Mouse (Mus musculus) inflammation-experienced regulatory T-cells, adult 6 months (primary cell): ENCODE data around the gene Gtf2b. TPM values are rescaled to one million over a fixed set of nuclear protein-coding genes. Genes with fewer than 3 reads are reported as not detected.
A peak's percentile ranks its signal among the peaks of the same experiment; 100 is the strongest.

ENCODE experiments used
- ATAC-seq: one replicate; pipeline ENCODE4 v1.8.0; 2017
- polyA plus RNA-seq, 3 experiments: library from polyadenylated mRNA; unstranded; fragments of 100-300 nt; shearing (Covaris generic); gene quantifications; one replicate each; pipeline ENCODE4 v1.2.1; 2017

Gene Gtf2b
- 10 to 100 TPM; 50.6 to 74.3 (median 73.9) TPM for polyA plus RNA-seq

DNA sequence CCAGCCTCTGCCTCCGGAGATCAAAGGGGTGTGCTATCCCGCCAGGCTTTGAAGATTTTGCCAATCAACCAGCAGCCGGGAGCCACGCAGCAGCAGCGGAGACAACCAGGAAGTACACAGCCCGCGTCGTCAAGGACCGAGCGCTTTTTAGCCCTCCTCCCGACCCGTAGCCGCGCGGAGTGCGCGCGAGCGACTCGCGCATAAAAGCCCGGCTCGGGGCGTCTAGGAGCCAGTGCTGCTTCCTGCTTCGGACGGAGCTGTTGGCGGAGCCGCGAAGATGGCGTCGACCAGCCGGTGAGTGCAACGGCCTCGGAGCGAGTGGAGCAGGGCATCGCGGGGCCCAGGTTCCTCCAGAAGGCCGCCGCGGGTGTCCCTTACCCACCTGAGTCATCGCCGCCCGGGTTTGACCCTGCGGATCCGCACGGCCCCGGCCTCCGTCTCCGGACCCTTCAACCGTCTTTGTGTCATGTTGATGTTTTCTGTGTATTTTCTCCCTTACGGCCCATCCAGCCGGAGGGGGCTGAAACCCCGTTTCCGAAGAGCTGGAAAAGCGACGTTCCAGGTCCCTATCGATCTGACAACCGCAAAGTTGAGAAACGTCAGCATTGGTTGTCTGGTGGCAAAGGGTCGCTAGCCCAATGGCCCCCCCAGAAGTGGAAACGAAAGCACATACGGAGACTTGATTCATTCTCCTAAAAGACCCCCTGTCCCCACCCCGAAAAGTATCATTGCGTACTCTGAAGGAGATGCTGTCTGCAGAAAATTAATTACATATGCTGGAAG is at the start of gene Gtf2b:
Gene Gtf2b (plus strand): TSS at position 51 of the 783 bp plus-strand sequence.
- ATAC-seq: peak; percentile 95

DNA sequence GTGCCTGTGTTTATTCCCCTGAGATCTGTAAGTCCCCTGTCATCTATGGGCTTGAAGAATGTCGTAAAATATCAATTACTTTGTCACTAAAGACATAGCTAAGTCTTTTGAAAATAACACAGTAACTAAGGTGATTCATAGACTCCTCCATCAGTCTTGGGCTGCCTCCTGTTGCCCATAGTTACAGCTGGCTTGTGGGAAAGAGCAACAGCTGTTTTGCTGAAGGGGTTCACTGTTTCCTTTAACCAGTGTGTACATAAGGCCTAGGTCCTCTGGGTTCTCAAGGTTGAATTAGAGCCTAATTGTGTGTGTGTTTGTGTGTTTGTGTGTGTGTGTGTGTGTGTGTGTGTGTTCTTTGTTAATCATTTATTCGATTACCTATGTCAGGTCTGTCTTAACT is 39.4 kb upstream of the Gtf2b start:
- ATAC-seq: no peak

DNA sequence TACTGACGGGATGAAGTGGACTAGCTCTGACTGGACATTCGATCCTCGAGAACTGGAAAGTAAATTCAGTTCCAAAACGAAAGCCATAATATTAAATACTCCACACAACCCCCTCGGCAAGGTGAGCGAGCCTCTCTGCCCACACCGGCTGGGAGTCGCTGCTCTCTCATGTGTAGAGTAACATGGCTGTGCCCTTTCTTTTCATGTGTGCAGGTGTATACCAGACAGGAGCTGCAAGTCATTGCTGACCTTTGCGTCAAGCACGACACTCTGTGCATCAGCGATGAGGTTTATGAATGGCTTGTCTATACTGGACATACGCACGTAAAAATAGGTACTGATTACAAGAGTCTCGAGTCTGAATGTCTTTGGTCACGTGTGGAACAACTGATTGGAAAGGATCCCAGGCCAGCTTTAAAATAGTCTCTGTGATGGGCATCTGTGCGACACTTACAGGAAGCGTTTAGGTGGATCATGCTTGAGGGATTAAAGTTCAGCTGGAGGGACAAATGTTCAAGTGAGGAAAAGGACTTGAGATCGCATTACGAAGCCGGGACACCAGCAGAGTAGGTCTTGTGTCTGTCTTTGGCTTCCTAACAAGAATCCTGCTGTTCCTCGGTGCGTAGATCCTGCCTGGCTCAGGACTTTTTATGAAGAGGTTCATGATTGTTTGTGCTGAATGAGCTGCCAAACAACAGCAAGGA is 38.7 kb upstream of the Gtf2b start:
- no peak for ATAC-seq

DNA sequence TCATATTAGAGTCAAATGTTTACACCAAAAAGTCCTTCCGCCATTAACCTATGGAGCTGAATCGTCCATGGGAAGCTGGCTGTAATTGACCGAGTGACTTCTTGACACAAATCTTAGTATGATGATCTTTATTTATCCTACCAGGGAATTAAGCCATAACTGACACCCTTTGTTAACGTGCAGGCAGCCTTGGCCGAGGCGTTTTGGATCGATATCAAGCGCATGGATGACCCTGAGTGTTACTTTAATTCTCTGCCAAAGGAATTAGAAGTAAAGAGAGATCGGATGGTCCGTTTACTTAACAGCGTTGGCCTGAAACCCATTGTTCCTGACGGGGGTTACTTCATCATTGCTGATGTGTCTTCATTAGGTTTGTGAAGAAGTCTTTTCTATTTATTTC is 30.6 kb upstream of the Gtf2b start:
- no peak for ATAC-seq

GRCm38 (mm10) chr3:142740896-142741295 is 23.9 kb upstream of the Gtf2b start:
- no peak for ATAC-seq

DNA sequence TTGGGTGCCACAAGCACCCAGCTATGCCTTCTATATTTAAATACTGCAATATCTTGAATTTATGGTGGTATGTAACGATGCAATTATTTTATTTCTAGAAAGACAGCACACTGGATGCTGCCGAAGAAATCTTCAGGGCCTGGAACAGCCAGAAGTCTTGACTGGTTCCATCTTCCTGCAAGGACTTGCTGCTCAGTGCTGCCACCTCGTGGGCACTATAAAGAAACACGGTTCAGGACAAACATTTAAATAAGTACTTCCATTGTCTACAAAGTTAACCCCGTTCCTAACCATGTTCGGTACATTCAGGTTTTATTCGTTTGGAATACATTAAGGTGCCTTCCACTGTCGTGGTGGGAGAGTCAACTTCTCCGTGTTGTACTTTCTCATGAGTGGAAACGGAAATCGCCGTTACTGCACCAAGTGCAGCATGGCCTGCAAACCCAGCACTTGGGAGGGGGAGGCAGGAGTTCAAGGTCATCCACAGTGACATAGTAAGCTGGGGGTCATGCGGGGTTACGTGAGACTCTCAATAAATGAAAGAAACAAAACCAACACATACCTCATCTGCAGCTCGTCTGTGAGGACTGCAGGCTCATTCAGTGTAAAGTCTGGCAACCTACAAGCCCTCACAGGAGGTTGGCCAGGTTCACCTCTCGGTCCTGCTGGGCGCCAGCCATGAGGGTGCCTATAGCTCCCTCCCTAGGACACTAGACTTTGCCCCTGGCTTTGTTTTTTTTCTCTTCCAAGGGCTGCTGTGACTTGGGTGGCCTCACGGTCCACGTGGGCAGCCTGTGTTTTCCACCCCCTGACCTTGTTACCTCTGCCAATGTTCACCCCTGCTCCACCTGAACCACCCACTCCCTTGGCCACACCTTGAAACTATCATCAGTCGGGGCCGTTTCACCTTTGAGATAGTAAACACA is 20.6 kb upstream of the Gtf2b start:
- peak; percentile 74 for ATAC-seq

DNA sequence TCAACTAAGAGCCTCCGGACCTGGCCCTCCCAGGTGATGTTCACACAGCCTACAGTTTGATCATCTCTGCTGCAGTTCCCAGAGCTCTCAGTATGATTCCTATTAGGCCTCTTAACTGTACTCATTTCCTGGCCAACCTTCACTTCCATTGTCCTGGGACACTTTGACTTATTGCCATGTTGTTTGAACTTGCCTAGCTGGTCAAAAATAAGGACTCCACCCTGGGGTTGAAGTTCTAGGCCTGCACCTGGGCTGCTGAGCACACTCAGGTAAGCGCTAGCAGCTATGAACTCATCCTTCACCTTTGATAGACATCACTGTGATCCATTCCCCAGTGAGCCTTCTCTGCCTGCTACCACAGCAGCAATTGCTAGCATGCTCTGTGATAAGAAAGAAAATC is 19.8 kb upstream of the Gtf2b start:
- no peak for ATAC-seq

GRCm38 (mm10) chr3:142747673-142748072 is 17.2 kb upstream of the Gtf2b start:
- no peak for ATAC-seq

GRCm38 (mm10) chr3:142749131-142749530 is 15.7 kb upstream of the Gtf2b start:
- no peak for ATAC-seq

DNA sequence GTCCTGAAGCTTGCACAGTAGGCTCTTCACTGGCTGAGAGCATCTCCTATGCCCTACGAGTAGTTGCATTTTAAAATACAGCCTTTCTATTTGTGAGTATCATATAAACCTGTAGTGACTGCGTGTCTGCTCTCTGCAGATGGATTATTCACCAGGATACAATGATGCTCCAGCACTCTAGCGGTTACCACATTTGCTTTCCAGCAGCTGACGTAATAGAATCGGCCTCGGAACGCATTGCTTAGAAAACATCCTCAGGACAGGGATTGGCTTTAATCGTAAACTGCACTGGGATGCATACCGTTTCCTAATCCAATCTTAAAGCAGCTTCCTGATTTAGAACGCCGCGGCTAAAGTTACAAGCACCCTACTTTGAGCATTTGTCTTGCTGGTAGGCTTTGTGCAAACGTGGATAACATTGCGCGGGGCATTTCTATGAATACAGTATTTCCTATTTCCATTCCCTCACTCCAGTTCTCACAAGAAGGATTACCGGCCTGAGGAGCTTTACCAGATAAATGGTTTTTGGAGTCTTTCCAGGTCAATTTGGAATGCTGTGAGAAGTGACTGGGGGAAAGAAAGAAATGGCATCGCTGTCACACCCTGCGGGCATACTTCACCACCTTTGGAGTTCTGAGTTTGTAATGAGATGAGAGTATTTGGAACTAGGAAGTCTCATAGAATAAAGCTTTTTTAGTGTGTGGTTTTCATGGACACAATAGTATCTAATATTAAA is 9.5 kb upstream of the Gtf2b start:
- ATAC-seq: no peak

GRCm38 (mm10) chr3:142757841-142758240 is 7.0 kb upstream of the Gtf2b start:
- ATAC-seq: no peak

DNA sequence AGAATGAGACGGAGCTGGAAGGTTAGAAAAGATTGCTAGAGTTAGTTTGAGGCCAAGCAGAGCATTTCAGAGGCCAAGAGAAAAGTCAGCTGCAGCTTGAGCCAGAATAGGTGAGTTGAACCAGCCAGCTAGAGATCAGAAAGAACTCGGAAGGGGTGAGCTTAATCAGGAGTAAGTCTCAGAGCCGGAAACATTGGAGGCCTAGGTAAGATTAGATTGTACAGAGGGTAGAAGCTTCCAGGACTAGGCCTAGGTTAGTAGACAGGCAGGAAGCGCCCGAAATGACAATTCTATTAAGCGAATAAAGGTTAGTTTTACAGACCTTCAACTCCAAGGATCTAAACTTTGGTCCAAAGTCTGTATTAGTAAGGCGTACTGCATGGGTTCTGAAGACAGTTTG is 6.3 kb upstream of the Gtf2b start:
- no peak for ATAC-seq

GRCm38 (mm10) chr3:142760356-142760755 is 4.5 kb upstream of the Gtf2b start:
- ATAC-seq: no peak

DNA sequence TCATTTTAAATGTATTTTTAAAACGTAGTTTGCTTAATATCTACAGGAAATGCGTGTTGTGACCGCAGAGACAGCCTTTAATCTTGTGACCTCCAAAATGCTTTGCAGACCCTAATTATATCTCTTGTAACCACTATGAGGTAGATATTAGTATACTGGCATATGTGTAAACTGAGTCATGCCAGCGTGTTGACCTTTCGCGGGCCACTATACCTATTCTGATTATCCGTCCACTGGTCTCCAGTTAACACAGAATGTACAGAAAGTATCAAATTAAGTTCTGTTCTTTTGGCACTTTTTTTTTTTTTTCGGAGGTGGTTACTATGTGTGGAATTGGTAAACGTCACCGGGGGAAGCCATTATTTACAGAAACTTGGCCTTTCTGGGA is 927 bp downstream of the Gtf2b start:
- ATAC-seq: peak; percentile 29

GRCm38 (mm10) chr3:142768498-142768897 is 3.7 kb downstream of the Gtf2b start:
- ATAC-seq: no peak

- no peak for ATAC-seq
Observed at GRCm38 (mm10) chr3:142770518-142770917, 5.7 kb downstream of the Gtf2b start.

DNA sequence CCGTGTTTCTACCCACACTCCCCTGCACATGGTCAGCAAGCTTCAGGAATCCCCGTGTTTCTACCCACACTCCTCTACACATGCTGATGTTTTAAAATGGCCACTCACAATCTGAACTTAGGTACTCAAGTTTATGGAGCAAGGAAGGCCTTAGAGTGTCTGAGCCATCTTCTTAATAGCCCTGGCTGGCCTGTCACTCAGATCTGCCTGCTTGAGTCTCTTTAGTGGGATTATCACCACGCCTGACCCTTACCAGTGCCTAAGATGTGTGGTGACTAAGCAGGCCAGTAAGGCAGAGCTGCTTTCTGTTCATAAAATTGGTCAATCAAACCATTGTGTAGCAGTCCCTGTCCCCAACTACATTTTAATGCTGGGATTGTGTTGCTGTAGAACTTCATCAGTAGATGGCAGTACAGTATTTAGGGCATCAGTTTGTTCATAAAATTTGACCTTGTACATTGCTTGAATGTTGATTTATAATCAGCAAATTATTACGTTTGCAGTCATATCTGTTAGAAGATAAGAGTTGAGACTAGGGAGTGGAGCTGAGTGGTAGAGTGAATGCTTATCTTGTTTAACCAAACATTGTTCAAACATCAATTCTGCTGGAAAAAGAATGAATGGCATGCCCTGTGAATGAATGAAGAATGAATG is 8.8 kb downstream of the Gtf2b start:
- ATAC-seq: no peak

DNA sequence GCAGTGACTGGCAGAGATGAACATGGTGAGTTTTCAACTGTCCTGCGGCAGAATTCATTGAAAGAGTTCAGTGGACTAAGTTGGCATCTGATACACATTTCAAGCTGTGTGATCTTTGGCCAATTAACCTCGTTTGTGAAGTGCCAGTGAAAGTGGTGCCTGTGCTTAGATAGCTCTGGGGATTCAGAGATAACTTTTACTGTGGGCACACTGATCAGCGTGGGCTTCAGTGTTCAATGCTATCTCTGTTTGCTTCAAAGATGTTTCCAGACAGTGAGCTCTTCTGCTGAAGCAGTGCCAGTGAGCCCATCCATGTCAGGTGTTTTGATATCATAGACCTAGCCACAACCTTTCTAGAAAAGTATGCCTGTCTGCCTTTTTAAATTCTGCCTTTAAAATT is 12.4 kb downstream of the Gtf2b start:
- no peak for ATAC-seq

- ATAC-seq: no peak
Observed at GRCm38 (mm10) chr3:142786423-142787072, 21.7 kb downstream of the Gtf2b start.

- no peak for ATAC-seq
Observed at GRCm38 (mm10) chr3:142795587-142795986, 30.7 kb downstream of the Gtf2b start.

- ATAC-seq: no peak
Observed at GRCm38 (mm10) chr3:142811582-142811981, 46.7 kb downstream of the Gtf2b start.
